Mouse (Mus musculus): ENCODE measurements around the gene Elk3. TPM values are rescaled to one million over a fixed set of nuclear protein-coding genes. Genes with fewer than 3 reads are reported as not detected.

Elk3 gene
- polyA plus RNA-seq, 1 experiment from 2014 or later: 8.8 TPM

DNA sequence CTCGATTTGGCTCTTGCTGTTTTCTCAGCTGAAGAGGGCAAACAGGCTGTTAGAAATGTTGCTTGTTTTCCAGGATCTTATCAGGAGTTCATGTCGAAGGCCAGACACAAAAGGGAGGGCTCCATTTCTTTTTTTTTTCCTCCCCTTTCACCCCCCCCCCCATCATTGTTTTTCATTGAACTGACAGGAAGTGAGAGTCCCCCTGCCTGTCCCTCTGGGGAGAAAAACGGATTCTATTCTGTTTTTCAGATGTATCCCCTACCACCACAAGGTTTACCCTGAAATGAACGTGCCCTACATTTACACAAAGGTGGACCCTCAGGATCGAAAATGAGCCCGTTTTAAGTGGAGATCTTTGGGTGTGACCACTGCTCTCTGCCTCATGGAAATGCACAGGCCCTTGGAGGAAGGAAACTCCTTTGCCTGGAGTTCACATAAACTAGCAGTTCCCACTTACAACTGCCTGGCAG lies 25.6 kb upstream of the Elk3 start:
- 74% methylated on average over 6 of the region's 6 CpGs for WGBS
- Histone ChIP-seq H3K36me3 (ENCODE audit: control insufficient read depth, insufficient read depth, low read length) (no peaks in the 10 kb centered on the region), H3K27me3 (ENCODE audit: control insufficient read depth, insufficient read depth, low read length) (no peaks in the 10 kb centered on the region), H3K9me3 (ENCODE audit: control insufficient read depth, low read length) (0 out of 2 replicates have a peak, but pooled peaks cover 3% of the 10 kb centered on the region), H3K4me1 (ENCODE audit: control insufficient read depth, insufficient read depth, low read length) (no peaks in the 10 kb centered on the region), H3K27ac (replicated peaks; ENCODE audit: low read depth, low read length) (no peak overlapping the region), H3K9ac (replicated peaks; ENCODE audit: low read length) (no peak overlapping the region), H3K4me3 (replicated peaks; ENCODE audit: low read depth, low read length) (no peak overlapping the region), H3K4me2 (ENCODE audit: low read length) (no peak overlapping the region)
- DNase-seq: no peak
- ATAC-seq (ENCODE audit: low FRiP score, low TSS enrichment): no peak

DNA sequence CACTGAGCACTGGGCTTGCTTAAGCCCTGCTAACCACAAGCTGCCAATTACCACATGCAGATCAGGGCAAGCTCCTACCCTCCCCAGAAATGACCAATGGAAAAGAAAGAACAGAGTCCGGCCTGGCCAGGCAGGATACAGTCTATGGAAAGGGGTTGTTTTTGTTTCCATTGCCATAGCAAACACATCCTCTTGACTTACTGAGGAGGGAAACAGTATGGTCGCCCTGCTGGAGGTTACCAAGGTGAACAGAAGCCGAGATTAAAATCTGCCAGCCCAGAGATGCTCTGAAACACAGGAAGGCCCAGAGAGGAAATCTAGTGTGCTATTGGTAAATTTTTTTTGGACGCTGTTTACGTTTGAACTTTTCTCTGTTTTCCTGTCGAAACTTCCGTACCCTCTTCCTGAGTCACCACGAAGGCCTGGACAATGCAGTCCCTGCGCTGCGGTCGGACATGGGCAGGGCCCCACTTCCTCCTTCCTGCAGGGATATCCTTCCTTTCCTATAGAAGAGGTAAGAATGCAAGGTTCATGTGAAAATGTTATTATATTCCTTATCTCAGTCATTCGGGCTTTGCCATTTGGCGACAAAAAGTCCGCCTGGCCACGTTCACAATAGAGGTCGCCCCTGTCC lies 25.0 kb upstream of the Elk3 start:
- no peak overlapping the region for H3K4me2 ChIP-seq (ENCODE audit: low read length)
- H3K36me3 ChIP-seq (ENCODE audit: control insufficient read depth, insufficient read depth, low read length): no peaks in the 10 kb centered on the region
- no peak overlapping the region for H3K4me3 ChIP-seq (replicated peaks; ENCODE audit: low read depth, low read length)
- 87% methylated on average over 16 of the region's 16 CpGs for WGBS
- no peaks in the 10 kb centered on the region for H3K27me3 ChIP-seq (ENCODE audit: control insufficient read depth, insufficient read depth, low read length)
- no peak for DNase-seq
- H3K9ac ChIP-seq (replicated peaks; ENCODE audit: low read length): no peak overlapping the region
- H3K9me3 ChIP-seq (ENCODE audit: control insufficient read depth, low read length): 0 out of 2 replicates have a peak, but pooled peaks cover 3% of the 10 kb centered on the region
- no peak for ATAC-seq (ENCODE audit: low FRiP score, low TSS enrichment)
- no peak overlapping the region for H3K27ac ChIP-seq (replicated peaks; ENCODE audit: low read depth, low read length)
- H3K4me1 ChIP-seq (ENCODE audit: control insufficient read depth, insufficient read depth, low read length): no peaks in the 10 kb centered on the region

DNA sequence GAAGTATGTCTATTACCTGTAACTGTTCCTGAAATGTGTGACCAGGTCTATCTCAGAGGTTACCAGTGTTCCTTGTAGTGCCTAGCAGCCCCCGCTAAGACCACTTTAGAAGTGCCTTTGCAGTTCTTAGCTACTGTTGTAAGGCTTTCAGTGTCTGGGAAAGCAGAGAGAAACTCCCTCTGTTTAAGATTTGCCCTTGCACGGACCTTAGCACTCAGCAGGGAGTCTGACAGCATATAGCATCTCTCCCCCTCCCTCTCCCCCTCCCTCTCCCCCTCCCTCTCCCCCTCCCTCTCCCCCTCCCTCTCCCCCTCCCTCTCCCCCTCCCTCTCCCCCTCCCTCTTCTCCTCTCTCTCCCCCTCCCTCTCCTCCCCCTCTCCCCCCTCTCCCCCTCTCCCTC lies 24.1 kb upstream of the Elk3 start:
- 48% methylated on average over 2 of the region's 2 CpGs for WGBS
- Histone ChIP-seq H3K4me1 (ENCODE audit: control insufficient read depth, insufficient read depth, low read length) (no peaks in the 10 kb centered on the region), H3K4me3 (replicated peaks; ENCODE audit: low read depth, low read length) (no peak overlapping the region), H3K4me2 (ENCODE audit: low read length) (no peak overlapping the region), H3K27ac (replicated peaks; ENCODE audit: low read depth, low read length) (no peak overlapping the region), H3K9me3 (ENCODE audit: control insufficient read depth, low read length) (no peaks in the 10 kb centered on the region), H3K36me3 (ENCODE audit: control insufficient read depth, insufficient read depth, low read length) (no peaks in the 10 kb centered on the region), H3K27me3 (ENCODE audit: control insufficient read depth, insufficient read depth, low read length) (no peaks in the 10 kb centered on the region), H3K9ac (replicated peaks; ENCODE audit: low read length) (no peak overlapping the region)
- DNase-seq: no peak
- no peak for ATAC-seq (ENCODE audit: low FRiP score, low TSS enrichment)

DNA sequence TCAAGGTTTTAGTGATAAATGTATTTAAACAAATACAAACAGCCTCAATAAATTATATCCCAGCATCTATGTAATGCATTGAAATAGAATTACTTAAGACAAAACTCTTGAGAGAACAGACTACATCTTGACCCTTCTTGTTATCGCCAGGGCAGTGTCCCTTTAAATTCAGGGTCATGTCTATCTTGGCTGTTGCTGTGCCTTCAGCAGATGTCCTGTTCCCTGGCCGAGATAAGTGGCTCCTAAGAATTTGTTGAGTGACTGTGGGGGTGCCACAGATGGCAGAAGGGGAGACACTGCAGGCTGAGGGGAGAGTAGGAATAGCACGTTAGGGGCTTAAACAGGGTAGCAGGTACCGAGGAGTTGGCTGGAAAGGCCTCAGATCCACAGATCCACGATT lies 22.3 kb upstream of the Elk3 start:
- Histone ChIP-seq H3K36me3 (ENCODE audit: control insufficient read depth, insufficient read depth, low read length) (no peaks in the 10 kb centered on the region), H3K27me3 (ENCODE audit: control insufficient read depth, insufficient read depth, low read length) (no peaks in the 10 kb centered on the region), H3K4me1 (ENCODE audit: control insufficient read depth, insufficient read depth, low read length) (no peaks in the 10 kb centered on the region), H3K4me2 (ENCODE audit: low read length) (no peak overlapping the region), H3K9me3 (ENCODE audit: control insufficient read depth, low read length) (no peaks in the 10 kb centered on the region), H3K27ac (replicated peaks; ENCODE audit: low read depth, low read length) (no peak overlapping the region), H3K4me3 (replicated peaks; ENCODE audit: low read depth, low read length) (no peak overlapping the region), H3K9ac (replicated peaks; ENCODE audit: low read length) (no peak overlapping the region)
- DNase-seq (no peak), ATAC-seq (ENCODE audit: low FRiP score, low TSS enrichment) (no peak)
- 80% methylated on average over 5 of the region's 5 CpGs for WGBS

DNA sequence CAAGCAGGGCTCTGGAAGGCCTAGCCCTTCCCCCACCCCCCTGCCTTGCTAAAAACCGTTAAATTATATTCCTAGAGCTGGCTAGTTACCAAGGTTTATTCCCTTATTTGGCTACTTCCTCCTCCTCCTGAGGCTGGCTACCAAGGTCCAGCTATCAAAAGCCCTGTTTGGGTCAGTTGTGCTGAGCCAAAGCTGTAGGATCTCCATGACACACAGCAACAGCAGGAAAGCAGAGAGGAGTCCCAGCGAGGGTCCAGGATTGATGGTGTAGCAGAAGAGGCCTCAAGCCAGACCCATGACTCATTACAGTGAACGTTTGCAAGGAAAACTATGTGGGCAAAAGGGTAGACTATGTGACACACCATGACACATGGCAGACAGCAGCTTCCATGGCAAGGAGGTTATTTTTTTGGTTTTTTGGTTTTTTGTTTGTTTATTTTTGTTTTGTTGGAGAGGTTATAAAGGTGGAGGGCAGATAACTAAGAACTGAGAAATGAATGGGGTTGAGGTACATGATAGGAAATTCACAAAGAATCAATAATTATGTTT lies 21.4 kb upstream of the Elk3 start:
- H3K9me3 ChIP-seq (ENCODE audit: control insufficient read depth, low read length): no peaks in the 10 kb centered on the region
- DNase-seq (no peak), ATAC-seq (ENCODE audit: low FRiP score, low TSS enrichment) (no peak)
- H3K27me3 ChIP-seq (ENCODE audit: control insufficient read depth, insufficient read depth, low read length): no peaks in the 10 kb centered on the region
- no peak overlapping the region for H3K27ac ChIP-seq (replicated peaks; ENCODE audit: low read depth, low read length)
- H3K36me3 ChIP-seq (ENCODE audit: control insufficient read depth, insufficient read depth, low read length): no peaks in the 10 kb centered on the region
- H3K9ac ChIP-seq (replicated peaks; ENCODE audit: low read length): no peak overlapping the region
- 61% methylated on average over 3 of the region's 3 CpGs for WGBS
- no peak overlapping the region for H3K4me3 ChIP-seq (replicated peaks; ENCODE audit: low read depth, low read length)
- no peaks in the 10 kb centered on the region for H3K4me1 ChIP-seq (ENCODE audit: control insufficient read depth, insufficient read depth, low read length)
- no peak overlapping the region for H3K4me2 ChIP-seq (ENCODE audit: low read length)

DNA sequence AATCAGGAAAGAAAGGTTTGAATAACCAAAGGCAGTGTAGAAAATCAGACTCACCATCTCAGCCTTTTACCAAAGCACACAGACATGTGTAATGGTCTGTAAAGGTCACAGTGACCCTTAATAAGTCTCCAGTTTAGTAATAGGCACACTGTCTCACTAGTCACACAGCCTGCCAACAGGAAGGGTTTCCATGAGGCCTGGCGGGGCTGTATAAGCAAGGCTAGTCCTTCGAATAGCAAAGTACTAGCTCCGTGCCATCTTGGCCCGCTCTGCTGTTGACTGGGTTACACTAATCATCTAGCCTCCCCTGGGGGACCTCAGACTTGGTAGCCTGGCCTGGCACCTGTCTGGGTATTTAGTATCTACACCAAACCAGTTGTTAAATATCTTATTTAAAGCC lies 20.6 kb upstream of the Elk3 start:
- Histone ChIP-seq H3K9me3 (ENCODE audit: control insufficient read depth, low read length) (no peaks in the 10 kb centered on the region), H3K4me1 (ENCODE audit: control insufficient read depth, insufficient read depth, low read length) (no peaks in the 10 kb centered on the region), H3K9ac (replicated peaks; ENCODE audit: low read length) (no peak overlapping the region), H3K4me2 (ENCODE audit: low read length) (no peak overlapping the region), H3K27ac (replicated peaks; ENCODE audit: low read depth, low read length) (no peak overlapping the region), H3K4me3 (replicated peaks; ENCODE audit: low read depth, low read length) (no peak overlapping the region), H3K27me3 (ENCODE audit: control insufficient read depth, insufficient read depth, low read length) (no peaks in the 10 kb centered on the region), H3K36me3 (ENCODE audit: control insufficient read depth, insufficient read depth, low read length) (no peaks in the 10 kb centered on the region)
- WGBS: 87% methylated on average over 4 of the region's 4 CpGs
- no peak for ATAC-seq (ENCODE audit: low FRiP score, low TSS enrichment)
- DNase-seq: no peak

DNA sequence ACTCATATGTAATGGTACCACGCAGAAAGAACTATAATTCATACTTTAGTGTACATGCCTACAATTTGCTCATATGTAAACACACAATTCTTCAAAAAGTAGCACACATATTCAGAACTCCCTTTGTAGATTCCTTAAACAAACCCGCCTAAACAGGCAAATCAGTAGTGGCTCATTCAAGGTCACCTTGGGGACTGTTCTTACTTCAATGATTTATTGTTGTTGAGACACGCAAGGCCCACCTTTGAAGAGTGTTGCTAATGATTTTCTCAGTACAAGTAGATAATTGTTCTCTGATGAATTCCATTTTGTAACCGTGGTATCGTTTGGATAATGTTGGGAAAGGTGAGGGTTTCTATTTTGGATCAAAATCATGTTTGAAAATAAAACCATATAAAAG lies 17.4 kb upstream of the Elk3 start:
- no peak overlapping the region for H3K27ac ChIP-seq (replicated peaks; ENCODE audit: low read depth, low read length)
- no peak overlapping the region for H3K9ac ChIP-seq (replicated peaks; ENCODE audit: low read length)
- H3K27me3 ChIP-seq (ENCODE audit: control insufficient read depth, insufficient read depth, low read length): no peaks in the 10 kb centered on the region
- H3K36me3 ChIP-seq (ENCODE audit: control insufficient read depth, insufficient read depth, low read length): no peaks in the 10 kb centered on the region
- H3K4me2 ChIP-seq (ENCODE audit: low read length): no peak overlapping the region
- H3K9me3 ChIP-seq (ENCODE audit: control insufficient read depth, low read length): no peaks in the 10 kb centered on the region
- H3K4me1 ChIP-seq (ENCODE audit: control insufficient read depth, insufficient read depth, low read length): no peaks in the 10 kb centered on the region
- H3K4me3 ChIP-seq (replicated peaks; ENCODE audit: low read depth, low read length): no peak overlapping the region
- DNase-seq (no peak), ATAC-seq (ENCODE audit: low FRiP score, low TSS enrichment) (no peak)
- 81% methylated on average over 5 of the region's 5 CpGs for WGBS

DNA sequence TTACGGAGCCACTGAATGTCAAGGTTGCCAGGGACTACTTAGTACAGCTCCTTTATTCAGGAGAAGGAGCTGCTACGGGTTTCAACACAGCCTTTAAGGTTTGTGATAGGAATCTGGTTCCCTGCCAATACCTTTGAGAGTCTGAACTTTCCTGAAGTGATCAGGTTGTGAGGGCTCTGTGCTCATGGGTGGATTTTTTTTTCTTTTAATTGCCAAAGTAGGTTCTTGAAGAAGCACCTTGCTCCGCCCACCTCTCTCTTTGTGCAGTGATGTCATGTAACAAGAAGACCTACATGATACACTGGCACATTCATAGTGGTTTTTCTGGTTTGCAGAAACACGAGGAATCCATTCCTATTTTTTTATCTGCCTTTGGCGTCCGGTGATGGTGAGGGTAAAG lies 16.3 kb upstream of the Elk3 start:
- H3K27me3 ChIP-seq (ENCODE audit: control insufficient read depth, insufficient read depth, low read length): no peaks in the 10 kb centered on the region
- no peaks in the 10 kb centered on the region for H3K36me3 ChIP-seq (ENCODE audit: control insufficient read depth, insufficient read depth, low read length)
- H3K4me2 ChIP-seq (ENCODE audit: low read length): no peak overlapping the region
- H3K4me3 ChIP-seq (replicated peaks; ENCODE audit: low read depth, low read length): no peak overlapping the region
- H3K9ac ChIP-seq (replicated peaks; ENCODE audit: low read length): no peak overlapping the region
- H3K4me1 ChIP-seq (ENCODE audit: control insufficient read depth, insufficient read depth, low read length): no peaks in the 10 kb centered on the region
- no peak for ATAC-seq (ENCODE audit: low FRiP score, low TSS enrichment)
- 92% methylated on average over 6 of the region's 6 CpGs for WGBS
- no peak for DNase-seq
- H3K27ac ChIP-seq (replicated peaks; ENCODE audit: low read depth, low read length): no peak overlapping the region
- H3K9me3 ChIP-seq (ENCODE audit: control insufficient read depth, low read length): no peaks in the 10 kb centered on the region

DNA sequence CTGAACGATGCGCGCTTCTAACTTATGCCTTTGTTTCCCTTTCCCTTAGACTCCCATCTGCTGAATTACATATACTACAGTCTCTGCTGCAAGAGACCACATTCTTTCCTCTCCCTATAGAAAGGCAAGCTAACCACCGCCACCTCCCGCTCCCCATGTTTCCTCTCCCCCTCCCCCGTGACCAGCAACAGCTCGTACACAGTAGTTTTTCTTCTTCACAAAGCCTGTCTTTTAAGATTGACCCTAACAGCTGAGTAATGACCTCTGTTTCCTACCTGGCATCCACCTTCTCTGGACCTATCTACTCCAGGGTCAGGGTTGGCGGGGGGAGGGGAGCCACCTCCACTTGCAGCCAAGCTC lies 15.8 kb upstream of the Elk3 start:
- no peaks in the 10 kb centered on the region for H3K9me3 ChIP-seq (ENCODE audit: control insufficient read depth, low read length)
- H3K27me3 ChIP-seq (ENCODE audit: control insufficient read depth, insufficient read depth, low read length): no peaks in the 10 kb centered on the region
- no peaks in the 10 kb centered on the region for H3K36me3 ChIP-seq (ENCODE audit: control insufficient read depth, insufficient read depth, low read length)
- H3K9ac ChIP-seq (replicated peaks; ENCODE audit: low read length): no peak overlapping the region
- no peak overlapping the region for H3K27ac ChIP-seq (replicated peaks; ENCODE audit: low read depth, low read length)
- H3K4me1 ChIP-seq (ENCODE audit: control insufficient read depth, insufficient read depth, low read length): no peaks in the 10 kb centered on the region
- ATAC-seq (ENCODE audit: low FRiP score, low TSS enrichment) (no peak), DNase-seq (no peak)
- H3K4me2 ChIP-seq (ENCODE audit: low read length): no peak overlapping the region
- 87% methylated on average over 8 of the region's 8 CpGs for WGBS
- no peak overlapping the region for H3K4me3 ChIP-seq (replicated peaks; ENCODE audit: low read depth, low read length)

All from midbrain, embryonic 14.5 days (tissue).